Mouse (Mus musculus) limb, embryonic 10.5 days (tissue): ENCODE results near the gene Tas2r143. TPM values are rescaled to one million over a fixed set of nuclear protein-coding genes. Genes with fewer than 3 reads are reported as not detected.

Experiments used
- DNase-seq: peaks from one replicate; pipeline ENCODE4 v3.0.0-alpha.2; 2017; ENCODE audit warnings: low spot score
- H3K27ac ChIP-seq: fragments of 300-500 bp; sonication (generic); 2 replicates; pipeline ENCODE4 v1.5.1; 2016; ENCODE audit warnings: mild to moderate bottlenecking
- H3K27me3 ChIP-seq: fragments of 300-500 bp; sonication (generic); 2 replicates; pipeline ENCODE4 v1.6.1; 2016; ENCODE audit warnings: low read depth, mild to moderate bottlenecking; ENCODE audit not compliant: poor library complexity, severe bottlenecking
- H3K36me3 ChIP-seq: fragments of 300-500 bp; sonication (generic); 2 replicates; pipeline ENCODE4 v1.6.1; 2016; ENCODE audit warnings: mild to moderate bottlenecking, moderate library complexity
- H3K4me1 ChIP-seq: fragments of 300-500 bp; sonication (generic); 2 replicates; pipeline ENCODE4 v1.6.1; 2016
- H3K4me3 ChIP-seq: fragments of 300-500 bp; sonication (generic); 2 replicates; pipeline ENCODE4 v1.5.1; 2016; ENCODE audit warnings: mild to moderate bottlenecking, moderate library complexity
- H3K9me3 ChIP-seq: fragments of 300-500 bp; sonication (generic); replicated peaks from 2 replicates; pipeline ENCODE4 v1.6.1; 2016; ENCODE audit warnings: mild to moderate bottlenecking
- WGBS: fragments of 180-500 bp; shearing (Covaris S2); methylation state at CpG from one replicate; pipeline ENCODE4 v1.1.7; 2016; 5-methylcytosine and 5-hydroxymethylcytosine counted together
- polyA plus RNA-seq: library from polyadenylated mRNA; unstranded; fragments of >200 nt; fragmentation: Nextera tagmentation; extraction: Ambion mirVana; gene quantifications from 2 replicates; pipeline ENCODE4 v1.2.1, GENCODE M21; 2016

Tas2r143 gene
- polyA plus RNA-seq, 1 experiment from 2014 or later: not detected

- H3K9me3 ChIP-seq: no peaks in the 10 kb centered on the region
- peaks cover 15% of the 10 kb centered on the region for H3K4me1 ChIP-seq
- no peak overlapping the region for H3K4me3 ChIP-seq
- no peak overlapping the region for H3K27ac ChIP-seq
- H3K27me3 ChIP-seq: no peaks in the 10 kb centered on the region
- no peaks in the 10 kb centered on the region for H3K36me3 ChIP-seq
- 95% methylated on average over 5 of the region's 5 CpGs for WGBS
- no peak for DNase-seq
Measured at GRCm38 (mm10) chr6:42383360-42383759, 16.7 kb upstream of the Tas2r143 start.

DNA sequence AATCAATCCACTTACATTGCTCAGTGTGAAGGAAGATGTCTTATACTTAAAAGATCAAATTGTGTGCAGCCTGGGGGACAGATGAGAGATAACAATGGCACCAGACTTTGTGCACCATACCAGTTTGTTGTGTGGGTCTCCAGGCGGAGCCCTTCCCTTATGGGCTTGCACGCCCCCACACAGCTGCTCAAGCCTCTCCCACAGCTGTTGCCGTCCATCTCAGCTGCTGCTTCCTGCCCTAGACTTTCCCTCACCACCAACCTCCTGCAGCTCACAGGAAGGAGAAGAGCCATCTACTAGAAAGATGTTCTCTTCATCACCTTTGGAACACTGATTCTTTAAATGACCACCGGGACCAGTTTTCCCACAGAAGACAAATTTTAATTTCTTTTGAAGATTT, 14.4 kb upstream of the Tas2r143 start:
- Histone ChIP-seq H3K4me1 (peaks cover 13% of the 10 kb centered on the region), H3K27me3 (no peaks in the 10 kb centered on the region), H3K4me3 (no peak overlapping the region), H3K9me3 (no peaks in the 10 kb centered on the region), H3K36me3 (no peaks in the 10 kb centered on the region), H3K27ac (no peak overlapping the region)
- 85% methylated on average over 4 of the region's 4 CpGs for WGBS
- no peak for DNase-seq

GRCm38 (mm10) chr6:42391796-42392330, 8.2 kb upstream of the Tas2r143 start:
- WGBS: 29% methylated on average over 2 of the region's 2 CpGs

GRCm38 (mm10) chr6:42395960-42396809, 3.9 kb upstream of the Tas2r143 start:
- WGBS: 85% methylated on average over 9 of the region's 9 CpGs
- no peak for DNase-seq
- H3K9me3 ChIP-seq: no peaks in the 10 kb centered on the region
- no peak overlapping the region for H3K27ac ChIP-seq
- H3K4me1 ChIP-seq: peaks cover 8% of the 10 kb centered on the region; the same call in 1 of the 2 replicates
- no peak overlapping the region for H3K4me3 ChIP-seq
- no peaks in the 10 kb centered on the region for H3K36me3 ChIP-seq
- H3K27me3 ChIP-seq: no peaks in the 10 kb centered on the region

More at GRCm38 (mm10) chr6:42391796-42392330, 8.2 kb upstream of the Tas2r143 start:
- Histone ChIP-seq H3K27me3 (no peaks in the 10 kb centered on the region), H3K27ac (no peak overlapping the region), H3K36me3 (no peaks in the 10 kb centered on the region), H3K4me1 (peaks cover 8% of the 10 kb centered on the region; the same call in 1 of the 2 replicates), H3K4me3 (no peak overlapping the region), H3K9me3 (no peaks in the 10 kb centered on the region)
- DNase-seq: no peak

DNA sequence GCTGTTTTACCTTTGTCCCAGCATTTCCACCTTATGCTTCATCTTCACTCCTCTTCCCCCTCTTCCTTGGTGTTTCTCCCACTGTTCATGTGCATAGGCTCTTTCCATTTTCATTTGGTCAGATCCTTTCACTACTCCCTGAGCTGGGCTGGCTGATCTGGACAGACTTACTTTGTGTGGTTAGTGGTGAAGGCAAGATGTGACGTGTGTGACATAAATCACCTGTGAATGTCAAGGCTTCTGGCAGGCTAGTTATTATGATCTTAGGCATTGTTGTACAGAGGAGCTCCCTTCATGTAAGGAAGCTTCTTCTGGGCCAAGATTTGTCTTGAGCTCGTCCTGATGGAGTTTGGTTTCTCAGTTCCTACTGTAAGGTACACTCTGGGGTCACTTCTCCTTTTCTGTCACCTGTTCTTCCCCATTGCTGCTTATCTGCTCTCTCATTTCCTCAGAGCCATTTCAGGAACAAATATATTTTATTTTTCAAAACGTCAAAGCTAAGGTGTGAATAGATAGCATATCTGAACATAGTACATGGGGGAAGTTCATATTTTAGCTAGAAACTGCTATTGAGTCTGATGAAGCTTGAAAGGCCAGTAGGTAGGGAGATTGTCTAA, 2.9 kb upstream of the Tas2r143 start:
- 0 out of 2 replicates have a peak, but pooled peaks cover 1% of the 10 kb centered on the region for H3K4me1 ChIP-seq
- 85% methylated on average over 3 of the region's 3 CpGs for WGBS
- H3K27me3 ChIP-seq: no peaks in the 10 kb centered on the region
- H3K4me3 ChIP-seq: no peak overlapping the region
- H3K27ac ChIP-seq: no peak overlapping the region
- no peak for DNase-seq
- H3K36me3 ChIP-seq: no peaks in the 10 kb centered on the region
- H3K9me3 ChIP-seq: no peaks in the 10 kb centered on the region

DNA sequence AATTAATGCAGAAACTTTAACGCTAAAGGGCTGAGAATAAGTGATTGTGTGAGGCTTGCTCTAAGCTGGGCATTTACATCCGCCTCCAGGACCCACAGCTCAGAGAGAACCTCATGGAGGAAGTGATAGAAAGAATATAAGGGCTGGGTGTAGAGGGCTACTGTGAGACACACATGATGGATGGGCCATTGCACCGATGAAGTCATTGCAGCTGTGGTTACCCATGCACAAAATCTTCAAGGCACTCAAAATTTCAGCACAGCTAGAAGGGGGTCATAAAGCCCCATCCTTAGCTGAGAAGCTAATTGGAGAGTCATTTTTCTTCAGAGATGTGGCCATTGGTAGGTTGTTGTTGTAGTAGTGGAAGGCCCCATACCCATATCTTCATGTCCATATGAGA, 1.8 kb upstream of the Tas2r143 start:
- no peak overlapping the region for H3K4me3 ChIP-seq
- DNase-seq: no peak
- 93% methylated on average over 3 of the region's 3 CpGs for WGBS
- no peak overlapping the region for H3K27ac ChIP-seq
- H3K27me3 ChIP-seq: no peaks in the 10 kb centered on the region
- no peaks in the 10 kb centered on the region for H3K36me3 ChIP-seq
- H3K9me3 ChIP-seq: no peaks in the 10 kb centered on the region
- no peaks in the 10 kb centered on the region for H3K4me1 ChIP-seq

GRCm38 (mm10) chr6:42398998-42399397, 1.0 kb upstream of the Tas2r143 start:
- Histone ChIP-seq H3K36me3 (no peaks in the 10 kb centered on the region), H3K27ac (no peak overlapping the region), H3K4me3 (no peak overlapping the region), H3K27me3 (no peaks in the 10 kb centered on the region), H3K9me3 (no peaks in the 10 kb centered on the region), H3K4me1 (no peaks in the 10 kb centered on the region)
- WGBS: 94% methylated on average over 1 of the region's 1 CpGs
- DNase-seq: no peak

DNA sequence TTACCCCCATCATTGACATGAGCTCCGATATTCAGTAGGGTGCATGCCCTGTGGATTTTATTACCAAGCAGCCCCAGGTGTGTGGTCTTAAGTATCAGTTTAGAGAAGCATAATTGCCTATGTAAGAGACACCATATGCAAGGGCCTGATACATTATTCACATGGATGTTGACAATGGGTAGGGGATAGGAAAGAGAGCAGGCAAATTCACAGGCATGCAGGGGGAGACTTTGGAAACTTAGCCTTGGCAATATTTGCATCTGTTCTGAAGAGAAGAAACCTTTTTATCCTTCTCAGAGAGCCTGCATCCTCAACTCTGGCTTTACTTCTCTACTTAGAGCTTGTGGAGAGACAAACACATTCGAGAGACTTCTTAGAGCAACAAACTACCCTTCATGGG, 5.1 kb downstream of the Tas2r143 start, which contains the start of gene Tas2r135:
Tas2r135 (plus strand) TSS at position 301 of the 400 bp plus-strand sequence.
- WGBS: 81% methylated on average over 2 of the region's 2 CpGs
- H3K27ac ChIP-seq: no peak within 1 kb of the TSS
- DNase-seq: no peak
- H3K9me3 ChIP-seq: no peaks in the 10 kb centered on the region
- no peaks in the 10 kb centered on the region for H3K36me3 ChIP-seq
- 0 out of 2 replicates have a peak, but pooled peaks cover 5% of the 10 kb centered on the region for H3K4me1 ChIP-seq
- no peaks in the 10 kb centered on the region for H3K27me3 ChIP-seq
- H3K4me3 ChIP-seq: no peak within 1 kb of the TSS

DNA sequence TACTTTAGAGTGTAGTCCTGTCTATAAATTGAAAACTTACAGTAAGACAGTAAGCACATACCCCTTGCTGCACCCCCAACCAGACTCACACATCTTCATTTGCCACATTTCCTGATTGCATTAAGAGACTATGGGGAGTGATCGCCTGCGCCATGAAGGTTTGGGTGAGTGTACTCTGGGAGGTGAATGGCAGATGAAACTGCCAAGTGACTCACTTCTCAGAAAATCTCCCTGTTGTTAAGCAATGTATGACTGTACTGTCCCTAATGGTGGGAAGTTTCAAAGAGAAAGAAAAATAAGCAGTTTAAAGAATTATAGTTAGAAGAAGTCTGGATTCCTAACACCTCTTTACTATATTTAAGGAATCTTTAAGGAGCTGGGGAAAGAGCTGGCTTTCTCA, 19.4 kb downstream of the Tas2r143 start:
- no peak for DNase-seq
- Histone ChIP-seq H3K36me3 (no peaks in the 10 kb centered on the region), H3K27me3 (no peaks in the 10 kb centered on the region), H3K4me3 (no peak overlapping the region), H3K9me3 (no peaks in the 10 kb centered on the region), H3K4me1 (no peaks in the 10 kb centered on the region), H3K27ac (no peak overlapping the region)
- WGBS: 88% methylated on average over 2 of the region's 2 CpGs

DNA sequence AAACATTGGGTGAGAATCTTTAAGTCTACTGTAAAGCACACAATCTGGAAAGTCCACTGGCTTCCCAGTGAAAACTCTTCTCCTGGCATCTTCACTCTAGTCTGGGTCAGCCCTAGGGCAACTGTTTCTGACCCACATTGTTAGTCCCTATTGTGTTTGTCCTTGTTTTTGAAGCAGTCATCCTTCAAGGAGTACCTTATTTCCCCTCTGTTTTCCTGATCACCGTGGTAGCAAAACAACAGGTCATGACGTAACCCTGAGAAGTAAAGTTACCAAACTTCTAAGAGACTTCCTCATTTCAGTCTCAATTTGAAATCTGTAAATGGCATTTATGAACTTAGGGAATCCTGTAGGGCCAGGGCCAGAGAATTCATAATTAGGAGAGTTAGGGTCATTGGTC, 21.4 kb downstream of the Tas2r143 start:
- 84% methylated on average over 2 of the region's 2 CpGs for WGBS

GRCm38 (mm10) chr6:42424472-42424871, 24.4 kb downstream of the Tas2r143 start:
- Histone ChIP-seq H3K27me3 (no peaks in the 10 kb centered on the region), H3K4me3 (no peak overlapping the region), H3K9me3 (no peaks in the 10 kb centered on the region), H3K36me3 (no peaks in the 10 kb centered on the region), H3K27ac (no peak overlapping the region), H3K4me1 (no peaks in the 10 kb centered on the region)
- no peak for DNase-seq
- WGBS: 93% methylated on average over 3 of the region's 3 CpGs

More for the DNA sequence above, 21.4 kb downstream of the Tas2r143 start:
- Histone ChIP-seq H3K27ac (no peak overlapping the region), H3K4me1 (no peaks in the 10 kb centered on the region), H3K27me3 (no peaks in the 10 kb centered on the region), H3K36me3 (no peaks in the 10 kb centered on the region), H3K4me3 (no peak overlapping the region), H3K9me3 (no peaks in the 10 kb centered on the region)
- DNase-seq: no peak

- Histone ChIP-seq H3K36me3 (no peaks in the 10 kb centered on the region), H3K27me3 (no peaks in the 10 kb centered on the region), H3K4me1 (no peaks in the 10 kb centered on the region), H3K4me3 (no peak overlapping the region), H3K27ac (no peak overlapping the region), H3K9me3 (no peaks in the 10 kb centered on the region)
- WGBS: 89% methylated on average over 4 of the region's 4 CpGs
- DNase-seq: no peak
Measured at GRCm38 (mm10) chr6:42426337-42426736, 26.3 kb downstream of the Tas2r143 start.

DNA sequence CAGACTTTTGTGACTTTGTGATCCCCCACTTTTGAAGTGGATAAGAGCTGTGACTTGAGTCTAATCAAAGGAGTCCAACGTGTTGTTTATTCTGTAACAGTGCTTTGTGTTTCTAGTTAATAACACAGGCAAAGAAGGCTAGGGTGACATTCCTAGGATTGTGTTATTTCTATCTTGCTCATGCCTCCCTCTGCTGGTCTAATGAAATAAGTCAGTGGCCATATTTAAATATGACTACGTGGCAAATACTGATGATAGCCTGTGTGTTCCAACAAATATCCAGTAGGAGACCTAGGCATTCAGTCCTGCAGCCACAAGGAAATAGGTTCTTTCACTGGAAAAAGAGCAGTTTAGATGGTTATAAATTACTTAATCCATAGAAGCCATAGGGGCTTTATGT, 33.5 kb downstream of the Tas2r143 start:
- Histone ChIP-seq H3K9me3 (no peaks in the 10 kb centered on the region), H3K27me3 (no peaks in the 10 kb centered on the region), H3K27ac (no peak overlapping the region), H3K4me1 (no peaks in the 10 kb centered on the region), H3K36me3 (no peaks in the 10 kb centered on the region), H3K4me3 (no peak overlapping the region)
- no peak for DNase-seq
- WGBS: 73% methylated on average over 2 of the region's 2 CpGs
